Mouse (Mus musculus): ENCODE measurements at regions not wholly inside any gene's neighbourhood (a gene's known extent, or its start where the extent isn't known, plus 50 kb on each side); places are given as distances from the start of the nearest gene placed in this dataset.
"Not testable (repeated sequence)": the region's sequence is repeated elsewhere in the genome, so short reads cannot be mapped to it uniquely, and the experiment has no call there.

DNA sequence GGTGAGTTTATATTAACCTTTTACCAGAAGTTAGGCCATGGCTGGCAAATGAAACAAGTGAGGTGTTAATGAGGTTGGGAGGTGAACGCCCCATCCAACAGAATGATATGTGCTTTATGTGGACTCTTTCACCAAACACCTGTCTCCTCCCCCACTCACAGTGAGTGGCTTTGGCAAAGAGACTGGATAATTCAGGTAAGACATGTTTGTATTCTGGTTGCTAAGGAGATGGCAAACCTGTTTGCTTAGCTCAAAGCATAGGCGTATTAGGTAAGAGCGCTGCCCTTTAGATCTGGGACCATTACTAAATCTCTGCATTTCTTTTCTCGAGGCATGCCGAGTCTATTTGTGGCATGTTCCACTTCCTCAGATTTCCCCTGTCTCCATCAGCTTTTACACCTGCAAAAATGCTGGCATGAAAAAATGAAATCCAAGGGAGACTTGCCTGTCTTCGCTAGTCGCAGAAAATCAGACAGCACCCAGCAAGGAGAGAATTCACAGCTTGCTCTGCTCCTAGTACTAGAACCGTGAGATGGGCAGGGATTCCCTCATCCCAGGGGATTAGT is 176.7 kb upstream of the Serp2 start:
- Histone ChIP-seq H3K9ac (no peak overlapping the region), H3K4me3 (no peak overlapping the region), H3K9me3 (no peaks in the 10 kb centered on the region), H3K27ac (no peak overlapping the region), H3K27me3 (no peaks in the 10 kb centered on the region), H3K4me1 (peaks cover 2% of the 10 kb centered on the region; the same call in 1 of the 2 replicates), H3K4me2 (replicated peaks) (no peak overlapping the region), H3K36me3 (no peaks in the 10 kb centered on the region)
- 81% methylated on average over 8 of the region's 8 CpGs for WGBS
- no peak for ATAC-seq (ENCODE audit: insufficient number of reproducible peaks, insufficient read depth, low FRiP score, low TSS enrichment)

- ATAC-seq (ENCODE audit: insufficient number of reproducible peaks, insufficient read depth, low FRiP score, low TSS enrichment), result no peak
Measured at GRCm38 (mm10) chr14:76731096-76731986, 174.7 kb upstream of the Serp2 start.

GRCm38 (mm10) chr14:76725844-76726243 is 169.2 kb upstream of the Serp2 start:
- no peak overlapping the region for H3K27ac ChIP-seq
- no peaks in the 10 kb centered on the region for H3K4me1 ChIP-seq
- H3K4me2 ChIP-seq (replicated peaks), result no peak overlapping the region
- H3K4me3 ChIP-seq, result no peak overlapping the region
- H3K9me3 ChIP-seq, result no peaks in the 10 kb centered on the region
- no peak for ATAC-seq (ENCODE audit: insufficient number of reproducible peaks, insufficient read depth, low FRiP score, low TSS enrichment)
- 93% methylated on average over 2 of the region's 2 CpGs for WGBS
- H3K9ac ChIP-seq, result no peak overlapping the region
- H3K36me3 ChIP-seq, result no peaks in the 10 kb centered on the region
- H3K27me3 ChIP-seq, result no peaks in the 10 kb centered on the region

More at GRCm38 (mm10) chr14:76731096-76731986, 174.7 kb upstream of the Serp2 start:
- H3K9ac ChIP-seq, result no peak overlapping the region
- H3K36me3 ChIP-seq, result no peaks in the 10 kb centered on the region
- no peak overlapping the region for H3K4me3 ChIP-seq
- no peak overlapping the region for H3K4me2 ChIP-seq (replicated peaks)
- H3K4me1 ChIP-seq, result peaks cover 2% of the 10 kb centered on the region; the same call in 1 of the 2 replicates
- 79% methylated on average over 19 of the region's 19 CpGs for WGBS
- H3K27ac ChIP-seq, result no peak overlapping the region
- H3K9me3 ChIP-seq, result no peaks in the 10 kb centered on the region
- H3K27me3 ChIP-seq, result no peaks in the 10 kb centered on the region

GRCm38 (mm10) chr14:76725231-76725630 is 168.5 kb upstream of the Serp2 start:
- H3K9ac ChIP-seq; H3K4me1 ChIP-seq; H3K36me3 ChIP-seq; H3K27me3 ChIP-seq; H3K9me3 ChIP-seq; H3K4me3 ChIP-seq; ATAC-seq (ENCODE audit: insufficient number of reproducible peaks, insufficient read depth, low FRiP score, low TSS enrichment); H3K4me2 ChIP-seq (replicated peaks); H3K27ac ChIP-seq: not testable (repeated sequence)
- WGBS, result 93% methylated on average over 4 of the region's 4 CpGs

GRCm38 (mm10) chr14:76724826-76725225 is 168.1 kb upstream of the Serp2 start:
- Histone ChIP-seq H3K4me3 (no peak overlapping the region), H3K27ac (no peak overlapping the region), H3K9ac (no peak overlapping the region), H3K4me2 (replicated peaks) (no peak overlapping the region), H3K27me3 (no peaks in the 10 kb centered on the region), H3K36me3 (no peaks in the 10 kb centered on the region), H3K4me1 (no peaks in the 10 kb centered on the region), H3K9me3 (no peaks in the 10 kb centered on the region)
- 77% methylated on average over 8 of the region's 8 CpGs for WGBS
- no peak for ATAC-seq (ENCODE audit: insufficient number of reproducible peaks, insufficient read depth, low FRiP score, low TSS enrichment)

- WGBS, result 75% methylated on average over 8 of the region's 8 CpGs
- H3K4me1 ChIP-seq, result no peaks in the 10 kb centered on the region
- no peak overlapping the region for H3K9ac ChIP-seq
- no peak overlapping the region for H3K27ac ChIP-seq
- H3K4me3 ChIP-seq, result no peak overlapping the region
- no peak overlapping the region for H3K4me2 ChIP-seq (replicated peaks)
- H3K9me3 ChIP-seq, result no peaks in the 10 kb centered on the region
- H3K27me3 ChIP-seq, result no peaks in the 10 kb centered on the region
- no peaks in the 10 kb centered on the region for H3K36me3 ChIP-seq
- no peak for ATAC-seq (ENCODE audit: insufficient number of reproducible peaks, insufficient read depth, low FRiP score, low TSS enrichment)
Measured at GRCm38 (mm10) chr14:76724395-76724794, 167.7 kb upstream of the Serp2 start.

DNA sequence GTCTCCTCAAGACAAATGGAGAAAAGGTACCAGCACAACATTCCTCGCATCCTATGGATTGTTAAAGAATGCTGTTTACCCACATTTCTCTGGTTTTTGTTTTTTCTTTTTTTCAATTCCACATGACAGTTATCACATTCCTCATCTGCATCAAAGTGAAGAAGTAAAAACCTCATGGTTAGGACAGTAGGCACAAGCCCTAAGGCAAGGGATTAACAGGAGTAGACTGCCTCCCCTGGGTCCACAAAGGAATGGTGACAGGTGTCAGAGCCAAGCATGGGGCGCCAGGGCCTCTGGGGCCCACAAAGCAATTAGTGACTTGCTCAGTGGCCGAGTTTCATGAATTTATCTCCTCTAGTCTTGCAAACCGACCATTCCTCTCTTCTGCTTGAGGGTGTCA is 166.9 kb upstream of the Serp2 start:
- Histone ChIP-seq H3K4me3 (no peak overlapping the region), H3K36me3 (no peaks in the 10 kb centered on the region)

DNA sequence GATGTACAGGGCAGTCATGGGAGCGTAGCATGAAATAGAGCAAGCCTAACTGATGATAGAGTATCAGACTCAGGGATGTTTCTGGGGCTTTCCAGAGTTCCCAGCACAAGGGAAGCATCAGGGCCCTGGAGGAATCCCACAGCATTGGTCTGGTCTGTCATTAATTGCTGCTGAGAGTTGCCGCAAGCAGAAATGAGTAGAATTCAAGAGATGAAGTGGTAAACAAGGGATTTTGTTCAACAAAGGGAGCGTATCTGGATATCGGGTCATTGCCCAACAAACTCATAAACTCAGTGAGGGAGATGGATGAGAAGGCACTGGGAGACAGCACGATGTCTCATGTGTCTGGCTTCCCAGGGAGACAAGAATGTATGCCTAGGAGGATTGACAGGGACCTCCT is 165.6 kb upstream of the Serp2 start:
- 88% methylated on average over 5 of the region's 5 CpGs for WGBS
- ATAC-seq (ENCODE audit: insufficient number of reproducible peaks, insufficient read depth, low FRiP score, low TSS enrichment), result no peak
- H3K27ac ChIP-seq, result no peak overlapping the region

More for the DNA sequence above, 166.9 kb upstream of the Serp2 start:
- Histone ChIP-seq H3K4me1 (no peaks in the 10 kb centered on the region), H3K4me2 (replicated peaks) (no peak overlapping the region), H3K9ac (no peak overlapping the region), H3K9me3 (no peaks in the 10 kb centered on the region), H3K27ac (no peak overlapping the region), H3K27me3 (no peaks in the 10 kb centered on the region)
- no peak for ATAC-seq (ENCODE audit: insufficient number of reproducible peaks, insufficient read depth, low FRiP score, low TSS enrichment)
- 49% methylated on average over 4 of the region's 4 CpGs for WGBS

GRCm38 (mm10) chr14:76721751-76722150 is 165.1 kb upstream of the Serp2 start:
- 79% methylated on average over 9 of the region's 9 CpGs for WGBS
- Histone ChIP-seq H3K9me3 (no peaks in the 10 kb centered on the region), H3K4me2 (replicated peaks) (no peak overlapping the region), H3K27ac (no peak overlapping the region), H3K9ac (no peak overlapping the region), H3K4me3 (no peak overlapping the region), H3K36me3 (no peaks in the 10 kb centered on the region), H3K4me1 (no peaks in the 10 kb centered on the region), H3K27me3 (no peaks in the 10 kb centered on the region)
- no peak for ATAC-seq (ENCODE audit: insufficient number of reproducible peaks, insufficient read depth, low FRiP score, low TSS enrichment)

More for the DNA sequence above, 165.6 kb upstream of the Serp2 start:
- Histone ChIP-seq H3K4me1 (no peaks in the 10 kb centered on the region), H3K9me3 (no peaks in the 10 kb centered on the region), H3K4me3 (no peak overlapping the region), H3K36me3 (no peaks in the 10 kb centered on the region), H3K27me3 (no peaks in the 10 kb centered on the region), H3K9ac (no peak overlapping the region), H3K4me2 (replicated peaks) (no peak overlapping the region)

- WGBS, result 95% methylated on average over 3 of the region's 3 CpGs
- H3K4me3 ChIP-seq, result no peak overlapping the region
- H3K4me1 ChIP-seq, result no peaks in the 10 kb centered on the region
- H3K9ac ChIP-seq, result no peak overlapping the region
- H3K27me3 ChIP-seq, result no peaks in the 10 kb centered on the region
- H3K27ac ChIP-seq, result no peak overlapping the region
- H3K4me2 ChIP-seq (replicated peaks), result no peak overlapping the region
- H3K36me3 ChIP-seq, result no peaks in the 10 kb centered on the region
- ATAC-seq (ENCODE audit: insufficient number of reproducible peaks, insufficient read depth, low FRiP score, low TSS enrichment), result no peak
- no peaks in the 10 kb centered on the region for H3K9me3 ChIP-seq
Measured at GRCm38 (mm10) chr14:76717081-76717480, 160.4 kb upstream of the Serp2 start.

- ATAC-seq (ENCODE audit: insufficient number of reproducible peaks, insufficient read depth, low FRiP score, low TSS enrichment), result no peak
- Histone ChIP-seq H3K27ac (no peak overlapping the region), H3K27me3 (no peaks in the 10 kb centered on the region), H3K9ac (no peak overlapping the region), H3K9me3 (no peaks in the 10 kb centered on the region), H3K4me2 (replicated peaks) (no peak overlapping the region), H3K4me1 (no peaks in the 10 kb centered on the region), H3K36me3 (no peaks in the 10 kb centered on the region), H3K4me3 (no peak overlapping the region)
- WGBS, result 70% methylated on average over 4 of the region's 4 CpGs
Measured at GRCm38 (mm10) chr14:76714727-76715126, 158.0 kb upstream of the Serp2 start.

DNA sequence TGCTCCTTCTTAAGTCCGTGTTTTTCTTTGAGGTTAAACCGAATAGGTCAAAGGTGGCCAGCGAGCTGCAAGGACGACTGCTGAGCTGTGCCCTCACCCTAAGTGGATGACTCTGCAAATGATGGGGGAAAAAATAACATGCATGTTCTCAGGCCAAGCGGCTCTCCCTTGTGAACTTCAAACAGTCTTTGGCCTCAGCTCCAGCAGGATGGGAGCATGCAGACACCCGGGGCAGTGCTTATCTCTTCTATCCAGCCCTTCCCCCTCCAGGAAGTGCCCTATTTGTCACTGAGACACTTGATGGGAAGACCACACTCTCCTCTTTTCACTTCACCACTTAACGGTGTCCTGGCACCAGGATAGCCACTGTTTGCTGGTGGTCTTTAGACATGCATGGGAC is 157.3 kb upstream of the Serp2 start:
- Histone ChIP-seq H3K4me1 (no peaks in the 10 kb centered on the region), H3K9ac (no peak overlapping the region), H3K9me3 (no peaks in the 10 kb centered on the region), H3K4me2 (replicated peaks) (no peak overlapping the region), H3K4me3 (no peak overlapping the region), H3K36me3 (no peaks in the 10 kb centered on the region), H3K27me3 (no peaks in the 10 kb centered on the region), H3K27ac (no peak overlapping the region)
- 42% methylated on average over 7 of the region's 7 CpGs for WGBS
- ATAC-seq (ENCODE audit: insufficient number of reproducible peaks, insufficient read depth, low FRiP score, low TSS enrichment), result no peak

Data from embryonic facial prominence, embryonic 12.5 days (tissue).